Mouse (Mus musculus) adrenal gland, adult 18-20 months (tissue): ENCODE measurements at regions not wholly inside any gene's neighbourhood (a gene's known extent, or its start where the extent isn't known, plus 50 kb on each side); places are given as distances from the start of the nearest gene placed in this dataset.

Source experiments
- DNase-seq, 2 experiments: peaks; one replicate each; pipeline ENCODE4 v3.0.0; 2021 to 2022; ENCODE audit warnings: low spot score in 2 of 2

DNA sequence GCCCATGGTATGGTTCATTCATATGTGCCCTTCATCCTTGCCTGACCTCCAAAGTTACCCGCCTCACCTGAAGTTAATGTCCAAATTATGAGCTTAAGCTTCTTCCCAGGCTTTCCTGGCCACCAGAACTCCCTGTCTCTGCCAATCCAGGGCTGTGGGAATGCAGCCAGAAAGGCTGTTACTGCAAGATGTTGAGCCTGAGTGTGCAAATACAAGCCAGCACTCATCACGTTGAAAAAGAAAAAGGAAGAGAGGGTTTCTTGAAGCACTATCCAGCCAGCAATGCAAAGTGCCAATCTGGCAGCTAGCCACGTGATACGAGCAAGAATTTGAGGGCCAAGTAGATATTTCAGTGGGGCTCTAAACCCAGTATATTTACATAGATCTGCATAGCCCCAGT lies 213.7 kb downstream of the Hs3st3b1 start:
- no peak for DNase-seq

DNA sequence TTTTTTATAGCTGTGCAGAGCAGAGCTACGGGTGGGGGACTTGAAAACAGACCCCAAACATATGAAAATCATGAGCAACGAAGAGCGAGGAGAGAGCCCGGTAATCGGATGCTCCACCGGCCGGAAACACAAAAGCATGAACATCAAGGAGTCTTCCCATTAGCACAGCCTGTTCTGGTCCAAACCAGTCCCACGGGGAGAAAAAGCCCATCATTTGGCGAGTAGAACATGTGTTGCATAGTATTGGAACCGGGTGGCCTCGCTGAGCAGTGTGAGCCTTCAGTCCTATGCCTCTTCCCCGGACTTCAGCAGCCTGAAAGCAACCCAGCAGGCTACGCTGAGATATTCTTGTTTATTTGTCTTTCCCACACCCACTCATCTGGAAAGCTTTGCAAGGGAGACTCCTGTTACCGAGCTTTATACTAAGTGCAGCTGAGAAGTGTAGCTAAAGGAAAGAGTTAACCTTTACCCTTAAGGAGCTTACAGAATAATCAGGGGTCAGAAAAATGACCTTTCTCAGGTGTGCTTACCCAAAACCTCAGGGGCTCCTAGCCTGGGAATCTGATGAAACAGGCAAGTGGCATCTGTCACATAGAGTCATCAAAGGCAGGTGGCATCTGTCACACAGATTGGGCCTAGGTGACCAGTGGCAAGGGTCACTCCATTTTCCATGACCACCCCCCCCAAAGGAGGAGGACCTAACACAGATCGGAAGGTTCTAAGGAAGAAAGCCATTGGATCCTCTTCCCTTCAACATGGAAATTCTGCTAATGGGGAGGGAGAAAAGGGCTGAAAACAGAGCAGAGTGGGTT lies 209.8 kb downstream of the Hs3st3b1 start:
- DNase-seq: no peak

DNA sequence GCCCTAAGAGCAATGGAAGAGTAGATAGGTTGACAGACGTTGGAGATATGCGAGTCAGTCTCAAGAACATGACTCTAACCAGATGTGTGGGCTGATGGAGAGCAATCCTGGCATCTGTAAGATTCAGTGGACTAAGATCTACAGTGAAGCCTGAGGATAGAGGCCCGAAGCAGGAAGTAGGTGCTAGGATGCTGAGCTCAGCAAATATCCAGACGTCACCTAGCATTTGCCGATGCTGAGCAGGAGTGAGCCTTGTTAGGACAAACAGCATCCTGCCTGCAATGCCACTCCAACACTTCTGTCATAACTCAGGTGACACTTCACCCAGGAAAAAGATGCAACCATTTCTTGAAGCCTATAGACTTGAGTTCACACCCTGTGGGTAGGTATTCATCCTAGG lies 199.8 kb downstream of the Hs3st3b1 start:
- DNase-seq: no peak

DNA sequence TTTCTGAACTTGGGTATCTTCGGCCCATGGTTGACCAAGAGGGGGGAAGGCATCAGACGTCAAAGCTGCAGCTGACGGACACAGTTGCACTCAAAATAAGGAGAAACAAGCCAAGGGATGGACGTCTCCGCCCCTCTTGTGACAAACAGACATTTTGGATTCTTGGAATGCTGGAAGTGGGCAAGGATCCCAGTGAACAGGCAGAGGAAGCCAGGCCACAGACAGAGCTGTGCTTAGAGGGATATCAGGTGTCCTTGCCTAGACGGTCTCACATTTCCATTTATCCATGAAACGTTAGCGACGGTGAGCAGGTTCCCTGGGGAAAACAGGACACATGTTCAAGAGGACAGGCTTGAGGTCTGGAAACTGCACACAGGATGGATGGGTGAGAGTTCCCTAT lies 191.2 kb downstream of the Hs3st3b1 start:
- no peak for DNase-seq

DNA sequence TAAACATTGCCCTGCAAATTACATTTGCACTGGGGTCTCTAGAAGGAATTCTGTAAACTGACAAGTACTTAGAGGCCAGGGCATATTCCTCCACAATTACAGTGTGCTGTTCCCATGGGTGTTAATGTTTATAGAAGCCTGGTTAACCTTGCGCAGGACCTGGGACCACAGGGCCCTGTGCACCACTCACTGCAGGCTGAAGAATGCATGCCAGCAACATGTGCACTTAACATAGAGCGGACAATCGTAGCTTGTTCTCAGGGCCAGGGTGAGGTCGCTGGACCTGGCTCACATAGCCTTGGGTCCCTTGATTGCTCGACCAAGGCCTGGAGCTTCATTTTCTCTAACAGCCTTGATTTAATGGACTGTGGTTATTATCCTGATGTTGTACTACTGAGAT lies 168.8 kb downstream of the Hs3st3b1 start:
- DNase-seq: no peak

DNA sequence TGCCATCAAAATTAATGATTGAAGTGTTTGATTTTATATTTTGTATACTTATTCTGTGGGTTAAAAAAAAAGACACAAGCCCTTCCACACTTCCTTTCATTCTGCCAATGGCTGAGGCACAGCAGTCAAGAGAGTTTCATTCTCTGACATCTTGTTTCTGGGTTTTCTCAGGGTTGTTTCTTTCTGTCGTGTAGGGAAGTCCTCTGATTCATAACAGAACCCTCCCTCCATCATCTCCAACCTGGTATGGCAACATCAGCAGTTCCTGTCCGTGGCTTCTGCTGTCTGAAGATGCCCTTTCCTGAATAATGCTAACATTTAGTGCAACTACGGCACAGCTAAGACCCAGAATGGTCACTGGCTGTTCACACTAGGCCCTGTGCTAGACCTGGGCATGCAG lies 167.3 kb downstream of the Hs3st3b1 start:
- DNase-seq: no peak

DNA sequence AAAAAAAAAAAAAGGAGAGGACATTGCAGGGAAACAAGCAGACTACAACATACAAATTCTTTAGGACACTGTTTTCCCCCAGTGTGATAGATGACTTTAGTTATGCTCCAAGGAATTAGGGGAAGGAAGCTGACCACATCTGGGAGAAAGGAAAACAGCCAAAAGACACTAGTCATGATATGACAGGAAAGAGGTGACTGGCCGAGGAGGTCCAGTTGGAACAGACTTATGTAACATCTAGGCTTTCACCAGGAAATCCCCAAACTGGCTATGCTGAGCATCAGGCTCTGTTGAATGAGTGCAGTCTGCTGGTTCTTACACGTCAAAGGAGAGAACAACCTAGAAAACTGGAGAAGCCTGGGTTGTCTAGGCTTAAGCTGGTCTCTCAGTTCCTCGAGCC lies 163.8 kb downstream of the Hs3st3b1 start:
- no peak for DNase-seq

DNA sequence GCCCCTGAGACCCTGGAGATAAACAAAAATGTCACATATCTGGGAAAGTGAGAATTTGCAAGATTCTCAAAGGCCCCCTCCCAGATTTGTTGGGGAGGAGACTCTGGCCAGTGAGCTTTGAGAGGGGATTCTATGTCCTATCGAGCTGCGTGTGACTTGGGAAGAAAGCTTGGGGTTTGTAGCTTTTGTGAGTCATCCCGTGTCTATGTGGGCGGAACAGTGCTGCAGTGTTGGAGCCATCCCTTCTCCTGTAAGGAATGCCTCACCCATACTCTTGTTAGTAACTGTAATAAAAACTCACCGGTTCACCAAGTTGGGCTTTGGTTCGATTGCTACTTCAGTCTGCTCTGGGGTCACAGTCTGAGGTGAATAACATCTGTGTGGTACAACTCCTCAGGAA lies 160.5 kb downstream of the Hs3st3b1 start:
- no peak for DNase-seq

DNA sequence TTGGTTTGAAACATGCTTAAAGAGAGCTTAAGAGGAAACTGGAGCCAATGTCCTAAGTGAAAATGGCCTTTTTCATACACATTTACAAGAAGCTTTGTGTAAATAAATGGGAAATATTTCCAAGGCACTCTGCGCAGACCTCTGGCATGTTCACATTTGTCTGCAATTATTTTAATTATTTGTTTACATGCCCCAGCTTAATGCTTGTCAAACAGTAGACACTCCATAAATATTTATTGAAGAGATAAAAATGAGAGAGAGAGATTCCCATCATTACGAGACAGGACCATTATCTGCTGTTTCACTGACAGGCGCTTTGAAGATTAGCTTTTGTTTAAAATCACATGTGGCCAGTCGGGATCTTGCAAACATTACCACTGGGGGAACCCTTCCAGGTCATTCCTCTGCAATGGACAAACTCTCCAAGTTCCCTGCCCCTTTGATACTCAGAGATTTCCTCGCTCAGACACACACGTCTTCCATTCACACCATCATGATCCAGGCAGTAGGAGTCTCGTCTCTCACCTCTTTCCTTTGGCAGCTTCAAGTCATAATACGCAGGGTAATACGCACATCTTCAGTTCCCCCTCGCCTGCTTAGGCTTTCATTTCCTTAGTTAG lies 154.3 kb downstream of the Hs3st3b1 start:
- no peak for DNase-seq

DNA sequence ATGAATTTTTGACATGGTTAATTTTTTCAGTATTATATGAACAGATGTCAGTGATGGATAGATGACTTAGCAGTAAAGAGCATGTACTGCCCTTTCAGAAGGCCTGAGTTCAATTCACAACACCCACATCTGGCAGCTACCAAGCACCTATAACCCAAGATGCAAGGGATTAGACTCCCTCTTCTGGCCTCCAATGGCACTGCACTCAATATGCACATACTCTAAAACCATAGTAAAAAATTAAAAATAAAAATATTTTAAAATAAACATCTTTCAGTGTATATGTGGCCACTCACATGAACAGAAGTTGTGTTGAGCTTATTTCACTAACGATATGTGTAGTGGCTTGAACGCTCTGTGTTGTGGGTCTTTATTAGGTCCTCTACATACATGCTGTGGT lies 152.4 kb downstream of the Hs3st3b1 start:
- DNase-seq: no peak

DNA sequence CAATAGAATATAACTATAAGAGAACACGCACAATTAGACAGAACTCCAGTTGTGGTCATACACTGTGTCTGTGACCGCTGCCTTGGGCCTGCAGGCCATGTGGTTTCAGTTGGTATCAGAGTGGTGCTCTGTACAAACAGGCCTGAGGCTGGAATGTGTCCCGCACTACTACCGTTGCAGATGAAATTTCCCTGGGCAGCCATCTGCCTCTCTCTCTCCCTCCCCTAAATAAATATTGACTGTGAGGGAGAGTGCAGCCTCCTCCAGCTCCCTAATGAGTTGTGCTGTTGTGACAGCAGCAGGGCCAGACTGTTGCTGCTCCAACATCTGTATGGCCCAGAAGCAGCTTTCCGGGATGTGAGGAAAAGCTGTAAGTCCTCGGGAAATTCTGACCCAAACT lies 146.7 kb downstream of the Hs3st3b1 start:
- DNase-seq: no peak

DNA sequence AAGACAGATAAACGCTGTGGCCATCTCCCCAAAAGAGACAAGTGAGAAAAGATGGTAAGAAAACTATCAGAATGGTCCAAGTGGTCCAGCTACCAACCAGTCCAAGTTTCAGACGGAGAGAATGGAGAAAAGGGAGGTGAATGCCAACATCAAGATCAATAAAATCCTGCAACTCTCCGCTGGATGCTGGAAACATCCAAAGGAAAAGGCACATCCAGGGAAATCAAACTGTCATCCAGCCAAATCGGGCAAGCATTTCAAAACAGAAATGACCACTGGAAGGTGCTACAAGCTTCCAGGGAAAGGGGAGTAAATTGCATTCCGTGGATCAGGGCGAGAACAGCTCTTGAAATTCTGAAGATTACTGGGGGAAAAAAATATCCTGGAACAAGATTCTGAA lies 142.7 kb downstream of the Hs3st3b1 start:
- no peak for DNase-seq

DNA sequence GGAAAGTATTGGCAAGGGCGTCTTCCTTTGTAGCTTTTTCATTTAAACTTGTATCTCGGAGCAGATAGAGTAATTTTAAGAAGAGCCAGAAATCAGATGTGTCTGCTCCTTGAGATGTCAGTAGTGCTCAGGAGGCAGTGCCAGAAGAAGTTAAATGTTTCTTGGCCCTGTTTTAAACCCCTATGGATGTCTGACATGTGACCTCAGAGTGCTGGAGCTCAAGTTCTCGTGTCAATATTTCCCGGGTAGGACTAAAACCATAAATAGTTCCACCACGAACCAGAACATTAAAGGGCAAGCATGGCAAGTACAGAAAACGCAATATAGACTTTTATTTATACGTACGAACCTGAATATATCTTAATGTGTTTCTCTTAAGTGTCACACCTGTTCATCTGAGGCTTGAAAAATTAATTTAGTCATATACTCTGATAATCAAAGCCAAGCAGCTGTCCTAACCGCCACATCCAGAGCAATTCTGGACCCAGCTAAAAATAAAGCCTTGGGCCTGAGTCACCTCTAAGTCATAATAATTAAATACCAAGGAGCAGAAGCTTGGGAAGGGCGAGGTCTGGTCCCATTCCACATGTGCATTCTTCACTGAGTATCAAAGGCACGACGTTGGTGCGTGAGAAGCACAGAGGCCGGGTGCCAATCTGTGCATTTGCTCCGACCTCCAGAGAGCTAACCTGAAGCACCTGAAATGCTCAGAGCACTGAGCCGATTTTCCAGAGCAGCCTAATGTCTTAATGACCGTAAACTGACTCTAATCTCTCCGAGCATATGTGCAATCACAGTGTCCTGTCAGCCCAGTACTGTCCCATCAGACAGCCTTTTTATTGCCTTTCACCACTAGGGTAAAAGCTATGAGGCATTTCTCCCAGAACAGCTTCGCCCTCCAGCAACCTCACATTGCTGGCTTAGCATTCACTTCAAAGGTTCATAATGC lies 139.8 kb downstream of the Hs3st3b1 start:
- no peak for DNase-seq

DNA sequence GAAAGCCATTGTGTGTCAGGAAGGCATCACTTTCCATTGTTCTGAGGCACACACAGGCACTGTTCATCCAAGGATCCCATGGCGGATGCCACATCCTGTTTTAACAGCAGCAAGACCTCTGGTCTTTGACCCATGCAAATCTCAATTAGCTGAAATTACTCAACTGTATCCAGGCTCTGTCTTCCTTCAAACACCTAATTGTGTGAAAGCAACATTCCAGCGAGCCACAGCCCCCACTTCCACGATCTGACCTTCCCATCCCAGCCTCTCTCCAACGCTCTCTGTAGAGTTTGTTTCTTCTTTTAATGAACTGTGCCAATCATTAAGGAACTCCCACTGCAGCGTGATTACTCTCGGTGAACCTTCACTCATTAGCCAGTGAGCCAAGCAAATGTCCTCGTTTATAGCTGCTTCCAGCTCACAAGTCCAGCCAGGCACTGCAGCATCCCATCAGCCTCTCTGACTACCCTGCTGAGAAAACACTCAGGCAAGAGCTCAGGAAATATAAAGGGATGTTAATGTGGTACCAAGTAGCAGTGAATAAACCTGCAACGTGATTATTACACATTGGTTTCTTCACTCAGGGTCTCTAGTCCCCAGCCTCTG lies 136.7 kb downstream of the Hs3st3b1 start:
- DNase-seq: no peak

DNA sequence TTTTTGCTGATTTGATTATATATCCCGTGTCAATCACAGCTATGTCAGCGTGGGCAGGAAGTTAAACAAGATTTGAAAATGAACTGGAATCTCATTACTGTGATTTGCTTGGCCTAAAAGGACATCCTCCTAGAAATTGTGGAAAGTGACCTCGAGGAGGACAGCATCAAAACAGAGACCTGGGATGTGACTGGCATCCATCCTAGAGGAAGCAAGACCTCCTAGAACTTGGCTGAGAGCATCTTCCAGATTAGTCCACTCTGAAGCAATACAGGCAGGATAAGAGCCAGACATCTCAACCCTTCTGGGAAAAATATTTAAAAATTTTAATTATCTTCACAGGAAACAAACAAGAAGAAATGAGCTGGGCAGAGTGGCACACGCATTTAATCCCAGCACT lies 136.1 kb downstream of the Hs3st3b1 start:
- no peak for DNase-seq

DNA sequence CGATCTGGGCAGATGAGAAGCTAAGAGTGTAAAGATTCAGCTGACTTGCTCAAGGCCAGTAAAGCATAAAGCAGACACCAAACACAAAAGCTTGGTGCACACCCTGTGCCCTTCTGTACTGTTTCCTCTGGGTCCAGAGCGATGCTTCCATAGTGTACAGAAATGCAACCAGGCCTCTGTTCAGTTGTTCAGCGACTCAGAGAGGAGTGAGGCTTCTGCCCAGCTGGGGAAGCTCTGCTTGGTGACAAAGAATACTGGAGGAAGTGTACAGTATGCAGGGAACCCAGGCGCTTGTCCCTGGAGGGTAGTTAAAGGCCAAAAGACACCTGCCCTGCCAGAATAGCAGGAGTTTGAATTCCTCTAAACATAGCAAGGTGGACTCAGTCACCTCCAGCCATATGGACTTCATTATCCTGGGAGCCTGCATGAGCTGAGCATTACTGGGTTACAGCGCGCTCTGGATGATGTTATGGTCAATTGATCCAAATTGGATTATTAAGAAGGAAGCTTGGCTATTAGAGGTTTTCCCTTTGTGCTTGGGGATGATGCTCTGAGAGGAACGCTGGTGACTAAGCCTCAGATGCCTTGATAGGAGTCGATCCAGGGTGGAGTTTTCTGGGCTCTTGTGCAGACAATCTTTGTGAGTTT lies 132.5 kb downstream of the Hs3st3b1 start:
- DNase-seq: no peak

DNA sequence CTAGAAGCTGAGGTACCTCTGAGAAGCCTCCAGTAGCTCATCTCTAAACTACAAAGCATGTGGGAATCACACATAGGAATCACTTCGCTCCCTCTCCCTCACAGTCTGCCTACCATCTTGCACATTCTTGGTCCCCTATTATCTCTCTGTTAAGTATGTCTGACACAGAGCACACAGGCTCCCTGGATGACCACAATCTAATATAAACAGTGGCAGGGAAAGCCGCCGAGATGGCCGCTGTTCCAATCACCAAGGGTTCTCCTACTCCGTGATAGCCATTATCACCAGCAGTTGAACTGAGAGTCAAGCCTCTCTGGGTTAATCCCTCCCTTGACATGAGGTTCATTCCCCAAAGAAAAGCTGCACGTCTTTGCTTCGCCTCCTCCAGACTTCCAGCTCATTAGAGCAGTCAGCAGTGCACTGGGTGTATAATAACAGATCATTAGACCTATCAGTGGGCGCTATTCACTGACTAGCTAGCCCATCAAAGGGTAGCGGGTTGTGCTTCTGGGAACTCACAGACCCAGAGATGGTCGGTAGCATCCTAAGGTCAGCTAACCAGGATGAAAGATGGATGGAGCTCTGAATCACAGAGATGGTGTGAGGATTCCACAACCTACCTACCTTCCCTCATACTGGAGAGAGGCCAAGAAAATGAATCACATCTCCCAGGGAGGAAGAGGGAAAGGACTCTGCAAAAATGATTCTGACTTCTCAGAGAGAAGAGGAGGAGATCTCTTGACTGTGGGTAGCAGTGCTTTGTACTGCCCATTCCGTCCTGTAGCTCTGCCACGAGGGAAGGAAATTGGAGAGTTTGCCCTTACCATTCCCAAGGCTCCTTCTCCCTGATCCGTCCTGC lies 130.9 kb downstream of the Hs3st3b1 start:
- no peak for DNase-seq

DNA sequence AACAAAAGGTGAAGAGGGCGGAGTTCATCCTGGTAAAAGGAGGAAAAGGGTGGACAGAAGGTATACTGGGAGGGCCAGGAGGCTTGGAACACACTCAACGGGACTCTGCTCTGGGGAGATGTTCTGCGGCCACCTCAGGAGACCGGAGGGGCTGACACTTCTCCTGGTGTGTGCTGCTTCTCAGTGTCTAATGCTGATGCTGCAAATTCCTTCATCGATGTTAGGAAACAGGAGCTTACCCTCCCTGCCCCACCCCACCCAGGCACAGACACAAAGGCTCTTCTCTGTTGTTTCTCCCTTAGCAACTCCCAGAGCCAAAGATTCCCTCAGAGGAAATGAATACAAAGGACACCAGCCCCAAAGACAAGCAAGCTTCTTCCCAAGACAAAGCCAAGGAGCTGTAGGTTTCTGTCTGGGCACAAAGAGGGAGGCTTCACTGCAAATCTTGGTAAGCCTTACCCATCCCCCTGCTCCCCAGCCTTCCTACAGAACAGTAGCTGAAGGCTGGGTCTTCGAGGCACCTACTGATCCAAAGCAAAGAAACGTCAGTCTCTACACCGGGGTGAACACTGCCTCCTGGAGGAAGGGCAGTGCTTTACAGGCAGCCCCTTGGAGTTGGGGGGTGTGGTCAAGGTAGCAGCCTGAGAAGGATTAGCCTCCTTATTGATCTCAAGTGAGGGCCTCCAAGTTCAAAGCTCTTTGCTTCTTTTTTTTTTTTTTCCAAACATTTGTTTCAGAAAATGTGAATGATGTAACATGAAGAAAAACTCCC lies 128.2 kb downstream of the Hs3st3b1 start:
- no peak for DNase-seq

DNA sequence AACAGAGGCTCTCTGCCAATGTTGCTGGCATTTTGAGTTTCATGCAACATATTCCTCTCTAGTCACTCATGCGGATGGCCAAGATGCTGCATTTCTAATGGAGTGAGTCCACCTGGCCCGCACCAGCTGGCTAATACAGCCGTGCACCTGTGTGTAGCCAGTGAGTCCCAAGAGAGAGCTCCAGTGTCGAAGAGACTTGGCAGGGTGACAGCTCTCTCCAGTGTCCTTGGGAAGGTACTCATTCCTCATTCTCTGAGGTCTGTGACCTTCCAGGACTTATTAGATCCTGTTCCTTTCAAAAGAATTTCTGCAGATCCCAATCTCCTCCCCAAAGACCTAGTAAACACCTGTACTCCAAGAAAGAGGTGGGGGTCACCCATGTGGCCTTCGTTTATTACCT lies 109.9 kb downstream of the Hs3st3b1 start:
- DNase-seq: peak; percentile 19 to 20
